Mouse (Mus musculus): ENCODE measurements around the gene Plxnb1. TPM values are rescaled to one million over a fixed set of nuclear protein-coding genes. Genes with fewer than 3 reads are reported as not detected.

The Plxnb1 gene
- 3.7 and 4.1 TPM in 2 replicates for polyA plus RNA-seq (2012; rRNA removed)

GRCm38 (mm10) chr9:109095137-109095982 lies at the start of gene Plxnb1:
Gene Plxnb1, plus strand, starts transcription at chr9:109095389.

GRCm38 (mm10) chr9:109059136-109059903 lies 35.9 kb upstream of the Plxnb1 start, which contains the start of gene Trex1:
Gene Trex1, minus strand, starts transcription at chr9:109059734.

GRCm38 (mm10) chr9:109073661-109074573 lies 21.3 kb upstream of the Plxnb1 start, which contains the start of gene Atrip:
Gene Atrip, minus strand, starts transcription at chr9:109074124.

GRCm38 (mm10) chr9:109082124-109082800 lies 12.9 kb upstream of the Plxnb1 start, which contains the start of the genes Ccdc51 and Tma7:
Gene Ccdc51, plus strand, starts transcription at chr9:109082493.
Gene Tma7, minus strand, starts transcription at chr9:109082587.

GRCm38 (mm10) chr9:109161941-109162340 lies 66.8 kb downstream of the Plxnb1 start, which contains the start of gene Fbxw21:
Gene Fbxw21, minus strand, starts transcription at chr9:109162041.

Other genes starting within 250 kb of the Plxnb1 start
- gene Slc26a6, start 242.1 kb upstream of the Plxnb1 start, polyA plus RNA-seq (2012; rRNA removed): 3.9 and 4.0 TPM in 2 replicates
- not detected in 2 replicates for gene Tmem89, start 180.8 kb upstream of the Plxnb1 start, polyA plus RNA-seq (2012; rRNA removed)
- 177 and 218 TPM in 2 replicates for gene Uqcrc1, start 158.8 kb upstream of the Plxnb1 start, polyA plus RNA-seq (2012; rRNA removed)
- 0.54 and 0.69 TPM in 2 replicates for gene Col7a1, start 141.8 kb upstream of the Plxnb1 start, polyA plus RNA-seq (2012; rRNA removed)
- gene Ucn2, start 109.4 kb upstream of the Plxnb1 start, polyA plus RNA-seq (2012; rRNA removed): 0.10 and 0.12 TPM in 2 replicates
- 1.9 and 2.7 TPM in 2 replicates for gene Pfkfb4, start 103.6 kb upstream of the Plxnb1 start, polyA plus RNA-seq (2012; rRNA removed)
- 12.1 and 14.9 TPM in 2 replicates for gene Shisa5, start 56.8 kb upstream of the Plxnb1 start, polyA plus RNA-seq (2012; rRNA removed)
- 10.2 and 12.5 TPM in 2 replicates for gene Trex1, start 35.7 kb upstream of the Plxnb1 start, polyA plus RNA-seq (2012; rRNA removed)
- gene Atrip, start 21.3 kb upstream of the Plxnb1 start, polyA plus RNA-seq (2012; rRNA removed): 5.3 and 6.3 TPM in 2 replicates
- gene Ccdc51, start 12.9 kb upstream of the Plxnb1 start, polyA plus RNA-seq (2012; rRNA removed): 7.0 and 7.9 TPM in 2 replicates
- 101 and 103 TPM in 2 replicates for gene Tma7, start 12.8 kb upstream of the Plxnb1 start, polyA plus RNA-seq (2012; rRNA removed)
- gene Fbxw21, start 66.7 kb downstream of the Plxnb1 start, polyA plus RNA-seq (2012; rRNA removed): not detected in 2 replicates
- gene Fbxw13, start 100.6 kb downstream of the Plxnb1 start, polyA plus RNA-seq (2012; rRNA removed): not detected in 2 replicates
- 0.02 TPM in 1 of 2 replicates, not detected in the other for gene Fbxw20, start 139.4 kb downstream of the Plxnb1 start, polyA plus RNA-seq (2012; rRNA removed)
- not detected in 2 replicates for gene Fbxw14, start 192.3 kb downstream of the Plxnb1 start, polyA plus RNA-seq (2012; rRNA removed)
- not detected in 2 replicates for gene Fbxw28, start 244.3 kb downstream of the Plxnb1 start, polyA plus RNA-seq (2012; rRNA removed)